Mouse (Mus musculus) forebrain, embryonic 11.5 days (tissue): ENCODE measurements around the gene Lmna. TPM values are rescaled to one million over a fixed set of nuclear protein-coding genes. Genes with fewer than 3 reads are reported as not detected.
A peak's percentile ranks its signal among the peaks of the same experiment; 100 is the strongest.

ENCODE experiments used
- ATAC-seq: fragments of 200-750 bp; cut with Nextera tagmentation; replicated peaks from 2 replicates; pipeline ENCODE4 v1.8.0; 2017; ENCODE audit warnings: moderate TSS enrichment; ENCODE audit not compliant: low FRiP score
- DNase-seq: peaks from one replicate; pipeline ENCODE4 v3.0.0-alpha.2; 2017; ENCODE audit warnings: low spot score
- H3K27ac ChIP-seq: fragments of 300-500 bp; sonication (generic); 2 replicates; pipeline ENCODE4 v1.5.1; 2014; ENCODE audit warnings: low read depth, low read length
- H3K27me3 ChIP-seq: fragments of 300-500 bp; sonication (generic); 2 replicates; pipeline ENCODE4 v1.6.1; 2014; ENCODE audit warnings: mild to moderate bottlenecking, low read length, mixed read lengths; ENCODE audit not compliant: control insufficient read depth, insufficient read depth
- H3K36me3 ChIP-seq: fragments of 300-500 bp; sonication (generic); 2 replicates; pipeline ENCODE4 v1.6.1; 2014; ENCODE audit warnings: mild to moderate bottlenecking, low read length, moderate library complexity, mixed read lengths; ENCODE audit not compliant: control insufficient read depth, insufficient read depth
- H3K4me1 ChIP-seq: fragments of 300-500 bp; sonication (generic); replicated peaks from 2 replicates; pipeline ENCODE4 v1.6.1; 2014; ENCODE audit warnings: low read length, mixed read lengths; ENCODE audit not compliant: control insufficient read depth, insufficient read depth
- H3K4me2 ChIP-seq: fragments of 300-500 bp; sonication (generic); 2 replicates; pipeline ENCODE4 v1.6.1; 2014; ENCODE audit warnings: low read depth, mild to moderate bottlenecking, low read length, moderate library complexity, mixed read lengths; ENCODE audit not compliant: severe bottlenecking
- H3K4me3 ChIP-seq: fragments of 300-500 bp; sonication (generic); 2 replicates; pipeline ENCODE4 v1.5.1; 2014; ENCODE audit warnings: low read depth, low read length
- H3K9ac ChIP-seq: fragments of 300-500 bp; sonication (generic); 2 replicates; pipeline ENCODE4 v1.6.1; 2014; ENCODE audit warnings: low read length
- H3K9me3 ChIP-seq: fragments of 300-500 bp; sonication (generic); 2 replicates; pipeline ENCODE4 v1.6.1; 2016; ENCODE audit warnings: low read length, mixed read lengths; ENCODE audit not compliant: control insufficient read depth
- WGBS: fragments of 180-500 bp; shearing (Covaris S2); extraction: QIAGEN DNeasy Blood & Tissue Kit; methylation state at CpG from one replicate; pipeline ENCODE4 v1.1.7; 2014; 5-methylcytosine and 5-hydroxymethylcytosine counted together
- polyA plus RNA-seq: library from polyadenylated mRNA; unstranded; fragments of >200 nt; fragmentation: Nextera tagmentation; extraction: Ambion mirVana; gene quantifications from 2 replicates; pipeline ENCODE4 v1.2.1, GENCODE M21; 2014

Gene Lmna
- polyA plus RNA-seq, 1 experiment from 2014 or later, result 19.4 TPM

DNA sequence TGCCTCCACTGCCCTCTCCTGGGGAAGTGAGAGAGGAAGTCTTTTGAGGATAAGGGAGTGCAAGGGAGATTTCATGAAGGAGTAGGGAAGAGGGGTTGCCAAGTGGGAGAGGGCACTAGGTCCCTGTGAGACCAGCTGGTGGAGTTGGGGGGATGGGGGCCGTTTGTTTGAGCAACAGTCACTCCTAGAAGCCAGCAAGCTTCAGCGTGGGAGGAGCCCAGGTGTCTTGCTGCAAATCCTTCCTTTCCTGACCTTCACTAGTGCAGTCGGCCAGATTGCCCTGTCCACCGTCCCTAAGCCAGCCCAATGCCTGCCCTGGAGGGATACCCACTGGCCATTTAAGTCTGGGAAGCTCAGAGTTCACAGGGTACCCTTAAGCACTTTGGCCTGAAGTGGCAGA lies 1.8 kb upstream of the Lmna start:
- Histone ChIP-seq H3K27ac (no peak overlapping the region), H3K4me2 (no peak overlapping the region), H3K27me3 (no peaks in the 10 kb centered on the region), H3K9ac (no peak overlapping the region), H3K9me3 (no peaks in the 10 kb centered on the region), H3K4me1 (peaks cover 27% of the 10 kb centered on the region), H3K36me3 (no peaks in the 10 kb centered on the region), H3K4me3 (no peak overlapping the region)
- DNase-seq, result no peak
- WGBS, result 58% methylated on average over 4 of the region's 4 CpGs
- ATAC-seq, result no peak

DNA sequence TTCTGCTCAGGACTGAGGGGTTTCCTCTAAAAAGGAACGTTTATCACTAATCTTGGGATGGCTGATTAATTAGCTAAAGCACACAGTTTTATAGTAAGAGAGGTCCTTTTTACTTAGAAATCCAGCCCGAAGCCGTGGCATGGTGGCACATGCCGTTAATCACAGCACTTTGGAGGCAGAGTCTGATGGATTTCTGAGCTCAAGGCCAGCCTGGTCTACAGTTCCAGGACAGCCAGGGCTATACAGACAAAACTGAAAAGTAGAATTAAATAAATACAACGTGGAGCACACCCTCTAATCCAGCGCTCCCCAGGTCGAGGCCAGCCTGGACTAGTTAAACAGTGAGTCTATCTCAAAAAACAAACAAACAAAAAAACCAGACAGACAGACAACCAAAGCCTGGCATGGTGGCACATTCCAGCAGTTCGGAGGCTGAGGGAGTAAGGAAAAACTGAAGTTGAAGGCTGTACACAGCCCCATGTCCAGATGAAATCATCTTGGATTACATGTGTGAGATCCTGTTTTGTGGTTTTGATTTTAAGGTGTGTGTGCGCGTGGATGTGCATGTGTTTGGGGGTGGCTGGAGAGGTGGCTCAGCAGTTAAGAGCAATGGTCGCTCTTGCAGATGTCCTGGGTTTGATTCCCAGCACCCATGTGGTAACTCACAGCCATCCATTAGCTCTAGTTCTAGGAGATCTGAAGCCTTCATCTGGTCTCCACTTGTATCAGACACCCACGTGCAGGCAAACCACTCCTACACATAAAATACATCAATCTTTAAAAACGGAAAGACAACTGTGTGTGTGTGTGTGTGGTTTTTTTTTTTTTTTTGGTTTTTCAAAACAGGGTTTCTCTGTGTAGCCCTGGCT lies 899 bp upstream of the Lmna start:
- ATAC-seq, result 0 out of 2 replicates have a peak, but pooled peaks have one; percentile 6

DNA sequence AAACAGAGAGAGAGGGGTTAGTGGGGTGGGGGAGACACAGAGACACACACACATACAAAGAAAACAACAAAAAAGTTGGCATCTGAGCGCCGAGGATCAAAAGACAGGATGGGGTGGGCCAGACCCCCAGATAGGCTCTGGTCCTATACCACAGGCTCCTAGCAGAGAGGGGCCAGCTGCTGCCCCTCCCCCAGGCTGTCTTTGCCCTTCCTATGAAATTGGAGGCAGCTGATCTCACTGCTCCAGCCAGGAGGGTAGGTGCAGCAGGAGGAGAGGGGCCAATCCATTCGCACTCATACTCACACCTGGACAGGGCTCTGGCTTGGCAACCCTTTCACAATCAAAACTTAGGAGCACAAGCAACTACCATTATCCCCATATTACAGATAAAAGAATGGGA lies 506 bp downstream of the Lmna start:
- H3K4me3 ChIP-seq, result peak overlapping the region; percentile 28
- H3K27me3 ChIP-seq, result no peaks in the 10 kb centered on the region
- no peaks in the 10 kb centered on the region for H3K36me3 ChIP-seq
- WGBS, result 74% methylated on average over 3 of the region's 3 CpGs
- peak overlapping the region; percentile 52 for H3K9ac ChIP-seq
- peak overlapping the region; percentile 90 for H3K27ac ChIP-seq
- peaks cover 27% of the 10 kb centered on the region for H3K4me1 ChIP-seq
- peak overlapping the region; percentile 53 for H3K4me2 ChIP-seq
- no peak for DNase-seq
- no peak for ATAC-seq
- no peaks in the 10 kb centered on the region for H3K9me3 ChIP-seq

More for the DNA sequence above, 899 bp upstream of the Lmna start:
- WGBS, result 56% methylated on average over 13 of the region's 13 CpGs
- H3K4me3 ChIP-seq, result peak overlapping the region; percentile 28; the same call in 1 of the 2 replicates
- peak overlapping the region; percentile 53 for H3K4me2 ChIP-seq
- H3K36me3 ChIP-seq, result no peaks in the 10 kb centered on the region
- H3K27ac ChIP-seq, result peak overlapping the region; percentile 90
- H3K9ac ChIP-seq, result peak overlapping the region; percentile 52
- H3K9me3 ChIP-seq, result no peaks in the 10 kb centered on the region
- DNase-seq, result no peak
- peaks cover 27% of the 10 kb centered on the region for H3K4me1 ChIP-seq
- H3K27me3 ChIP-seq, result no peaks in the 10 kb centered on the region

DNA sequence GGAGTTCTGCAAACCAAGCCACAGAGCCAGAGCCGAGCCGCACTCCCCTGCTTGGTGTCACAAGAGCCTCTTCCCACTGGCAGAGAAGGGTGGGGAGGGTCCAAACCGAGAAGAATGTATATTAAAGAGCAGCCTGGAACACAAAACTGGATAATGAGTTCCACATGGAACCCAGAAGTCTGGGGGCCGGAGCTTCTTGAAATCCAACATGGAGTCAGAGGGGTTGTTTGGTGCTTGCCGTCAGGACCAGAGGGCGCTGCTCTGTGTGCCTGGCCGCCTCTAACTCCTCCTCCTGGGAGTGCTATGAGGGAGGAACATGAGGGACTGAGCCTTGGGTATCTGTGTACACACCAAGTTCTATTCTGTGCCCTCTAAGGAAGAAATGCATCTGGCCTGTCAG lies 4.0 kb downstream of the Lmna start:
- no peaks in the 10 kb centered on the region for H3K9me3 ChIP-seq
- H3K4me2 ChIP-seq, result no peak overlapping the region
- ATAC-seq (no peak), DNase-seq (no peak)
- peaks cover 16% of the 10 kb centered on the region for H3K27me3 ChIP-seq
- H3K9ac ChIP-seq, result no peak overlapping the region
- peaks cover 19% of the 10 kb centered on the region for H3K4me1 ChIP-seq
- H3K27ac ChIP-seq, result no peak overlapping the region
- H3K4me3 ChIP-seq, result no peak overlapping the region
- WGBS, result 49% methylated on average over 7 of the region's 7 CpGs
- no peaks in the 10 kb centered on the region for H3K36me3 ChIP-seq

DNA sequence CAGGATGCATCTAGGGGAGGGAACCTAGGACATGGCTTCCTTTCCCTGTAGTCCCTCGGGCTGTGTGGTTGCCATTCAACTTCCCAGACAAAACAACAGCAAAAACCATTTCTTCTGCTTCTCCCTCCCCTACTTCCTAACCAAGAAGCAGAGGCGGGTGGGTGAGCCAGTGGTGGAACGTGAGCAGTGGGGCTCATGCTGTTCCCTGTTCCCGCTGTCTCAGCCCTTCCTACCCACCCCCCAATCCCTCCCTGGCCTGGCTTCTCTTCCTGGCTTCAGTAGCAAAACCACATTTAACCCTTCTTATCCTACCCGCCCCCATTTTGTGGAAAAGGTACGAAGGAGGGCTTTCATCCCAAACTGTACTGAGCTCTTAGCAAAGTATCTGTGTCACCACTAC lies 4.7 kb downstream of the Lmna start:
- H3K9me3 ChIP-seq, result no peaks in the 10 kb centered on the region
- no peak overlapping the region for H3K9ac ChIP-seq
- no peak overlapping the region for H3K4me3 ChIP-seq
- no peaks in the 10 kb centered on the region for H3K36me3 ChIP-seq
- 69% methylated on average over 6 of the region's 6 CpGs for WGBS
- no peak for ATAC-seq
- no peak overlapping the region for H3K27ac ChIP-seq
- H3K27me3 ChIP-seq, result peaks cover 16% of the 10 kb centered on the region
- no peak for DNase-seq
- H3K4me2 ChIP-seq, result no peak overlapping the region
- H3K4me1 ChIP-seq, result peaks cover 14% of the 10 kb centered on the region

DNA sequence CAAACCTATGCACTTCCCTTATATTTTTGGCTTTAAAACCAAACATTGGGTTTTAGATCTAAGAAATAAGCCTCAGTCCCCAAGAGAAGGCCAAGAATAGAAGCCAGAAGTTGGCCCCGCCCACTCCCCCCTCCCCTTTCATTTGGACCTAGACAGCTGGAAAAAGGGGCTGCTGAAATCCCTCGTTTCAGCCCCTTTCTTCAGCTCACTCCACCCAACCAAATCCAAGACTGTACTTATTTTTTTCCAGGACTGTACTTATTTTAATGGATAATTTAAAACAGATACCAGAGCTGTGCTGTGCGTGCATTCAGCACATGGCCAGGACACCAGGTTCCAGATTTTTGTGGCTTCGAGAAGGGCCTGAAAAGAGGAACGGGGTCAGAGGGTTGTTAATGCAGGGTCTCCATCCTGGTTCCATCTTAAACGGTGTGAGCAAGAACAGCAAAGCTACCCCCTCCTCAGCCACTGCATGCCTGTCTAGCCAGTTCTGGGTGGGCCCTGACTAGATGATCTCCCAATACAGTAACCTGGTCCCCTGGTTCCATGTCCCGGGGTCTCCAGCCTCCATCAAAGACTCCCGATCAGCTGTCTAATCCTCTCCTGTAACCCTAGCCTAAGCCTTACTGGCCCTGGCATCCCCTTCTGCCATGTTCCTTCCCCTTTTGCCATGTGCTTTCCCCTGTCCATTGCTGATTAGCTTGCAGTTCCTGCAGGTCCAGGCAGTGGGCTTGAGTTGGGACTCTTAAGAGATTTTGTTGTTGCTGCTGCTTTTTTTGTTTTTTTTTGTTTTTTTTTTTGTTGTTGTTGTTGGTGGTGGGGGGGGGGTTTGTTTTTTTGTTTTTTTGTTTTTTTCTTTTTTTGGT lies 5.6 kb downstream of the Lmna start:
- H3K9me3 ChIP-seq, result no peaks in the 10 kb centered on the region
- no peak overlapping the region for H3K4me2 ChIP-seq
- no peak for DNase-seq
- H3K27ac ChIP-seq, result no peak overlapping the region
- WGBS, result 42% methylated on average over 8 of the region's 8 CpGs
- no peaks in the 10 kb centered on the region for H3K36me3 ChIP-seq
- H3K4me1 ChIP-seq, result peaks cover 8% of the 10 kb centered on the region
- ATAC-seq, result no peak
- peaks cover 16% of the 10 kb centered on the region for H3K27me3 ChIP-seq
- H3K9ac ChIP-seq, result no peak overlapping the region
- H3K4me3 ChIP-seq, result no peak overlapping the region

DNA sequence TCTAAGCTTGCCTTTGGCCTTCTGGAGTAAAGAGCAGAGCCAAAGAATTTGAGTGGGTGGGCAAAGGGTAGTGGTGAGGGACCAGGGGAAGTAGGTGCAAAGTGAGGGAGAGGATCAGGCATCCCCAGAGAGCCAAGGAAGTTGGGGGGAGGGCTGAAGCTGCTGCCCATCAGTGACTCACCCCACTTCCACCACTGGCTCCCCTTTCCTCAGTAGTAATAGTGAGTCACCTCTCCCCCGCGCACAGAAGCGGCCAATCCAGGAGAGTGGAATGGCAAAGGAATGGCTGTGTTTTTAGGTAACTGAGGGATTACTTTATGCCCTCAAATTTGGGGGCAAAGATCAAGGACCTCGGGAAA lies 6.3 kb downstream of the Lmna start:
- 20% methylated on average over 4 of the region's 4 CpGs for WGBS
- Histone ChIP-seq H3K27me3 (peaks cover 16% of the 10 kb centered on the region), H3K4me1 (peaks cover 8% of the 10 kb centered on the region), H3K36me3 (no peaks in the 10 kb centered on the region), H3K9me3 (no peaks in the 10 kb centered on the region), H3K27ac (no peak overlapping the region), H3K9ac (no peak overlapping the region), H3K4me2 (peak overlapping the region; percentile 98), H3K4me3 (no peak overlapping the region)
- DNase-seq (no peak), ATAC-seq (no peak)

DNA sequence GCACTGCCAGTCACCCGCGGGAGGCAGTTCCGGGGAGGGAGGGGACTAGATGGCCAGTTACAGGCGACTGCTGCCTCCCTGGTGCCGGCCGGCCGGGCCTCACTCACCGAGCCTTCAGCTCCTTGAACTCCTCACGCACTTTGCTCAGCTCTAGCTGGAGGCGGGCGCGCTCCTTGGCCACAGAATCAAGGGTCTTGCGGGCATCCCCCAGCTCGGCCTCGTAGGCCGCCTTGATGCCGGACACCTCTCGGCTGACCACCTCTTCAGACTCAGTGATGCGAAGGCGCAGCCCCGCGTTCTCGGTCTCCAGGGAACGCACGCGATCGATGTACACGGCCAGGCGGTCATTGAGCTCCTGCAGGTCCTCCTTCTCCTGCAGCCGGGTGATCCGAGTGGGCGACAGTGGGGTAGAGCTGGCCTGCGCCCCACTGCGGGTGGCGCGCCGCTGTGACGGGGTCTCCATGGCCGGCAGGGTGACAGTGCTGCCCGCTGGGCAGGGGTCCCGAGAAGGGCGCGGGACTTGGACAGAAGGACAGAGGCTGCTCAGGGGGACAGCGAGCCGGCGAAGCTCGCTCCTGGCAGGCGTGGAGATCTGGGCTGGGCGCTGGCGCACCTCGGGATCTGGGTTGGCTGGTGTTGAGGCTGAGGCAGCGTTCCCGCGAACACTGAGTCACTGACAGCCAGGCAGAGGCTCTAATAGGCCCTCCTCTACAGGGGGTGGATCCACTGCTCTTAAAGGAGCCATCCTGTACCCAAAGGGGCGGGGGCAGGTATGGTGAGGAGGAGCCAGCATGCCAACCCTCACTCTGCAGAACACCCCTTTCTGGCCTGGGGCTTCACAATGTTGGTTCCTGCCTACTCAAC lies 6.9 kb downstream of the Lmna start:
- H3K36me3 ChIP-seq, result no peaks in the 10 kb centered on the region
- H3K27me3 ChIP-seq, result peaks cover 16% of the 10 kb centered on the region
- peaks cover 8% of the 10 kb centered on the region for H3K4me1 ChIP-seq
- peak overlapping the region; percentile 64 for H3K9ac ChIP-seq
- H3K9me3 ChIP-seq, result no peaks in the 10 kb centered on the region
- H3K27ac ChIP-seq, result no peak overlapping the region
- peak overlapping the region; percentile 98 for H3K4me2 ChIP-seq
- DNase-seq (peak; percentile 80), ATAC-seq (peak; percentile 73)
- peak overlapping the region; percentile 49 for H3K4me3 ChIP-seq
- WGBS, result 1% methylated on average over 55 of the region's 55 CpGs
